Mouse (Mus musculus) heart, postnatal 25 days (tissue): ENCODE results near the gene Magee2. TPM values are rescaled to one million over a fixed set of nuclear protein-coding genes. Genes with fewer than 3 reads are reported as not detected.
"Not testable (repeated sequence)": the region's sequence is repeated elsewhere in the genome, so short reads cannot be mapped to it uniquely, and the experiment has no call there.

Experiments
- DNase-seq: peaks from one replicate; pipeline ENCODE4 v3.0.0; 2022; ENCODE audit warnings: low spot score
- intact Hi-C: fragments of 180-260 bp; cut with DNase I; formaldehyde crosslinking; loops from one replicate; pipeline ENCODE4 v1.15.1; 2025
- total RNA-seq, 2 experiments: library from RNA; stranded (reverse); gene quantifications; 2 replicates each; pipeline ENCODE4 v1.2.3; 2021

Magee2 gene
- not detected for total RNA-seq

DNA sequence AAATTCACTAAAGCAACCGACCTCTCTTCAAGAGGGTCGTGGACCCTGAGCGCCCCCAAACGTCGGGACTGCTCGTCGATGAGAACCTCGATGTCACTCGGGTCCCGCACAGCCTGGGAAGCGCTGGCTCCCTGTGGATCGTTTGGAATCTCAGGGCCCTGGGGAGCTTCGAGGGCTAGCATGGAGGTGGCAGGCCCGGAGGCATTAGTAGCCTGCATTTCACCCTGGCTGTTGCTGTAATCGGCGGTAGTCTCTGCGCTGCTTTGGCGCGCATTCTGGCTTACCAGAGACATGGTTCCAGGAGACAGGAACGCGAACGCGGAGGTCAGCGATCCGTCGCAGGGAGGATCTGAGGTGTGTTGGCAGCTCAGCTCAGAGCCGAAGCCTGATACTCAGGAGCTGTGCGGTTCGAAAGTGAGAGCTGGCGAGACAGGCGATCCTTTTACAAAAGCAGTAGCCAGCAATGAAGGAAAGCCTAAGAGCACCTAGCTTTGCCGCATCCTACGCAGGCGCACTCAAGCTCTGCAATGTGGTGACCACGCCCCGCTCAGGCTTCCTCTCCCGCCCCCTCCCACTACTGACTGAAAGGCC is at the start of gene Magee2:
Magee2 (minus strand) TSS at position 517 of the 591 bp plus-strand sequence.
- no peak for DNase-seq
- intact Hi-C loops, result no loop called here

DNA sequence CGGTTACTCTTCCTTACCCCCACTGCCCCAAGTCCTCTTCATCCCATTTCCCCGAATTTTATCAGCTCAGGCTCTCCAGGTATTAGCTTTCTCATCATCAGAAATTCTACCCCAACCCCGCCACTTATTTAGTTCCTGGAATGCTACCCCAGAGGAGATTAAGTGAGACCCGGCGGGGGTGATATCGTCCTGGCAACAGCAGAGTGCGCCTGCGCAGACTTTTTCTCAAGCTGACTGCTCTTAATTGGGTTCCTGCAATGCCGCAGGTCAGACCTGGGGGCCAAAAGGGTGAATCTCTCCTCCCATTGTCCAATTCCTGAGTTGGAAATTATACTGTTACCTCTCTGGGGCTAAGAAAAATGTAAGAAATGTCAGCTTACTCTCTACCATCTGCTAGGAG is 3.5 kb downstream of the Magee2 start:
- no peak for DNase-seq

DNA sequence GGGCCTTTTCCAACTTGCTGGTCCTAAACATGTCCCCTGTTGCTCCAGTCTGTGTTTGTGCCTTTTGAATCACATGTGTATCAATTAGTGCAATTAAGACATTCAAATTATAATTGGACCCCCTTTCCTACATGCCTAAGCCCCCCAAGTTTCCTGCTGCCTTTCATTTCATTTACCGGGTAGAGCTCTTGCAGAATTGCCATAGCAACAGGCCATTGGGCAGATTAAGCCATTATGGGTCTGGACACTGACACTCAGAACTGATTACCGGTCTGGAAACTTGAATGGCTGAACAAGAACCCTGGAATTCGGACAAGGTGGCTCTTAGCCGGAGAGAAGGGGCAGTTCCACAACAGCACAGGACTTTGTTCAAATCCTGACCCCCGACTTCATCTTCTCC is 39.5 kb downstream of the Magee2 start:
- intact Hi-C loops, result loop anchor here (10.0 kb wide), 1 partner anchor 137 kb away; no protein-coding TSS in a partner anchor
- not testable (repeated sequence) for DNase-seq

More for the DNA sequence above, 3.5 kb downstream of the Magee2 start:
- intact Hi-C loops, result no loop called here

DNA sequence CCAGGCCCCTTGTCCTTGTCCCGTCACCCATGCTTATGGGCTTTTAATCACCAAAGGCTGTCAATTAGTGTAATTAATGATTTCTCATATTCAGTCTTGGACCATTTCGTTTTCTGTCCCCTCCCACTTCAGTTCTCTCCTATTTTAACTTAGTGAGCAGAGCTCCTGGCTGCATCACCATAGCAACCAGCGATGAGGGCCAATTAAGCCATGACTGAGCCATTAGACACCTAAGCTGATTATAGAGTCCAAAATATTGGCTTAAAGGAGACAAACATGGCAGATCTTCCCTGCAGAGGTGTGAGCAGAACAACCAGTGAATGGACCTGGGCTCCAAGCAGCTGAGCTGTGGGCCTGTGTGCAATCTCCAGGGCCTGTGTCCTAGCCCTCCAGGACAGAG is 40.1 kb downstream of the Magee2 start:
- DNase-seq, result not testable (repeated sequence)
- intact Hi-C loops, result loop anchor here (10.0 kb wide), 1 partner anchor 138 kb away; no protein-coding TSS in a partner anchor

DNA sequence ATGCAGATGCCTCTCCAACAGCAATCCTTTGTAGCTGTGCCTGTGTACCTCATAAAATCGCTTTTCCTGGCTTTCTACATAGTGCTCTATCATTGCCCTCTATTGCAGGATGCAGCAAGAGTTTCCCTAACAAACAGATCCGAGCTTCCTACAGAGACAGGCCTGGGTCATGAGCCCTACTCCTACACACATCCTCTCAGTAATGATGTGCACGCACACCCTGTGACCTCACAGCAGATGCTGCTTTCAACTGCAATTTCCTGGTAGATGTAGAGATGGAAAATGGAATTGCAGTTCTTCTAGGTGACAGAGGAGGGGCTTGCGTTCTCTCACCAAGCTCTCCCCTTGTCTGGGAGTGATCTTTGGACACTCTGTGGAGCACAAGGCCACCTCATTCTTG is 43.4 kb downstream of the Magee2 start:
- DNase-seq, result not testable (repeated sequence)
- intact Hi-C loops, result loop anchor here (10.0 kb wide), 1 partner anchor 141 kb away; no protein-coding TSS in a partner anchor

Other genes with a start within 250 kb of the Magee2 start
- gene Zdhhc15, start 186.2 kb downstream of the Magee2 start, total RNA-seq, result under 1 TPM; 0.67 to 0.78 TPM
- gene Pbdc1, start 222.5 kb upstream of the Magee2 start, total RNA-seq, result 1 to 10 TPM; 6.0 to 8.2 TPM